Mouse (Mus musculus): ENCODE data around the gene Olfr155.

- no peak for TF ChIP-seq GATA1 (IDR thresholded peaks at IDR 0.05; ENCODE audit: borderline replicate concordance, low read length)
- TF ChIP-seq FLI1 (IDR thresholded peaks at IDR 0.05; ENCODE audit: low read length): no peak
Measured at GRCm38 (mm10) chr4:43879566-43879965, 28.2 kb downstream of the Olfr155 start.

Measured in megakaryocyte, embryonic 14.5 days (primary cell).